Mouse (Mus musculus): Measurements from ENCODE around the gene Xaf1. TPM values are rescaled to one million over a fixed set of nuclear protein-coding genes. Genes with fewer than 3 reads are reported as not detected.
"Not testable (repeated sequence)": the region's sequence is repeated elsewhere in the genome, so short reads cannot be mapped to it uniquely, and the experiment has no call there.

Xaf1 gene
- polyA plus RNA-seq, 1 experiment from 2014 or later: 3.7 TPM

DNA sequence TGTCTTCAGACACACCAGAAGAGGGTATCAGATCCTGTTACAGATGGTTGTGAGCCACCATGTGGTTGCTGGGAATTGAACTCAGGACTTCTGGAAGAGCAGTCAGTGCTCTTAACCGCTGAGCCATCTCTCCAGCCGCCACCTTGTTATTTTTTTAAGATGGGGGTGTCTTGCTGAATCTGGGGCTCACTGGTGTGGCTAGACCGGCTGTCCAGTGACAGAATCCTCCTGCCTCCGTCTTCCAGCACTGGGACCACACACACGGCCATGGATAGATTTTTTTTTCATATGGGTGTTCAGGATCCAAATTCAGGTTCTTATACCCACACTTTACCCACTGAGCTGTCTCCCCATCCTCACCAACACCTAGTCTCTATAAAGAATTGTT lies 41.8 kb downstream of the Xaf1 start:
- not testable (repeated sequence) for H3K27ac ChIP-seq (ENCODE audit: low read length); ATAC-seq (ENCODE audit: insufficient number of reproducible peaks, insufficient read depth, low FRiP score, low read depth); H3K4me3 ChIP-seq (ENCODE audit: low read depth, low read length); H3K27me3 ChIP-seq (ENCODE audit: control insufficient read depth, insufficient read depth, low read length); H3K36me3 ChIP-seq (ENCODE audit: control insufficient read depth, insufficient read depth, low read length); H3K9me3 ChIP-seq (ENCODE audit: control insufficient read depth, low read depth, low read length); H3K9ac ChIP-seq (replicated peaks; ENCODE audit: low read depth, low read length); H3K4me1 ChIP-seq (ENCODE audit: control insufficient read depth, insufficient read depth, low read length); H3K4me2 ChIP-seq (replicated peaks; ENCODE audit: low read depth, low read length)
- WGBS: 89% methylated on average over 5 of the region's 5 CpGs

DNA sequence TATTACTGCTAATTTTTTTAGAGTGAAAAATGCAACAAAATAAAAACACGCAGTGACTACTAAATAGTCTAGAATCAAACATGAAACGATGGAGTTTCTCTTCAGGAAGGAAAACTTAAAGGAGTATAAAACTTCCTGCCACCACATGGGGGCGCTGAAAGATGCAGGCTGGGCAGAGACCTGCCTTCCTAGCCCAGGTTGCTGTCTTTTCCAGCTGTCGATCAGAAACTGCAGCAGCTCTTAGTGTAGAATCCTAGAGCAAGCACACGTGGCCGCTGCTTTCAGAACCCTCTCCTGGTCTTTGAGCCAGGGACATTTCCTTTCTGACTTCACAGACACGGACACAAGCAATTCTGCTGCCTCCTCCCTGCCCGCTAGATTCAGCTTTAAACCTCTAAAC lies 42.5 kb downstream of the Xaf1 start:
- Histone ChIP-seq H3K9me3 (ENCODE audit: control insufficient read depth, low read depth, low read length) (no peaks in the 10 kb centered on the region), H3K4me1 (ENCODE audit: control insufficient read depth, insufficient read depth, low read length) (0 out of 2 replicates have a peak, but pooled peaks cover 5% of the 10 kb centered on the region), H3K9ac (replicated peaks; ENCODE audit: low read depth, low read length) (no peak overlapping the region), H3K4me3 (ENCODE audit: low read depth, low read length) (no peak overlapping the region), H3K36me3 (ENCODE audit: control insufficient read depth, insufficient read depth, low read length) (no peaks in the 10 kb centered on the region), H3K27ac (ENCODE audit: low read length) (no peak overlapping the region), H3K4me2 (replicated peaks; ENCODE audit: low read depth, low read length) (no peak overlapping the region), H3K27me3 (ENCODE audit: control insufficient read depth, insufficient read depth, low read length) (no peaks in the 10 kb centered on the region)
- 19% methylated on average over 8 of the region's 8 CpGs for WGBS
- no peak for ATAC-seq (ENCODE audit: insufficient number of reproducible peaks, insufficient read depth, low FRiP score, low read depth)

DNA sequence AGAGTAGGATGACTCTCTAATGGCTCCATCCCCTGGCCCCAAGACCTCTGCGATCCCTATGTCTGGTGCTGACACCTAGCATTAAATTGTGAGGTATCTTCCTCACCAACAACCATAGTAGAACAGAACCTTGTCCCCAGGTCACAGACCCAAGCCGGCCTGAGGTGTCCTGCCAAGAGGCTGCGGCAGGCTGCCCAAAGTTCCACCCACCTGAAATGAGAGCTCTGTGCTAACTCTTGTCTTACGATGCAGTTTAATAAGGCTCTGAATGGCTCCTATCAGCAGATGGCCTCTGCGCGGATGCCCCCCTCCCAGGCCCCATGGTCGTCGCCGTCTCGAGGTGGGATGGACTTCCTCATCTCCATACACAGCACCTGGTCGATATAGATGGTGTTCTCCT lies 43.1 kb downstream of the Xaf1 start:
- Histone ChIP-seq H3K9ac (replicated peaks; ENCODE audit: low read depth, low read length) (no peak overlapping the region), H3K9me3 (ENCODE audit: control insufficient read depth, low read depth, low read length) (no peaks in the 10 kb centered on the region), H3K4me3 (ENCODE audit: low read depth, low read length) (no peak overlapping the region), H3K4me1 (ENCODE audit: control insufficient read depth, insufficient read depth, low read length) (0 out of 2 replicates have a peak, but pooled peaks cover 7% of the 10 kb centered on the region), H3K27ac (ENCODE audit: low read length) (no peak overlapping the region), H3K36me3 (ENCODE audit: control insufficient read depth, insufficient read depth, low read length) (no peaks in the 10 kb centered on the region), H3K27me3 (ENCODE audit: control insufficient read depth, insufficient read depth, low read length) (no peaks in the 10 kb centered on the region), H3K4me2 (replicated peaks; ENCODE audit: low read depth, low read length) (no peak overlapping the region)
- WGBS: 88% methylated on average over 11 of the region's 11 CpGs
- no peak for ATAC-seq (ENCODE audit: insufficient number of reproducible peaks, insufficient read depth, low FRiP score, low read depth)

DNA sequence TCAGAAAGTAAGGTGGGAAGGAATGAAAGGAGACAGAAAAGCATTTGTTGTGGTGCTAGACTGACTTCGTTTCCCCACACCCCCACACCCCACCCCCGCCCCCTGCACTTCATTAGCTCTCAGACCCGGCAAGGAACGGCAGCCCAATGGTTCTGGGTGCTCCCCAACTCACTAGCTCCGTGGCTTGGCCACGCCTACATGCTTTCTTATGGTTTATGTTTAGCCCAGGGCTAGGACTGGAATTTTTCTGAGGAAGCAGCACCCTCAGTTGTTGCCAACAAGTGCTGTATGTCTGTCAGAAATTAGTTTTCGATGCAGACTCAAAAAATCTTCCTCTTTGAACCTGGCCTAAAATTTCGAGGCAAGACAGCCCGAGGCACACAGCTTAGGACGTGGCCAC lies 47.1 kb downstream of the Xaf1 start:
- ATAC-seq (ENCODE audit: insufficient number of reproducible peaks, insufficient read depth, low FRiP score, low read depth): no peak
- Histone ChIP-seq H3K4me1 (ENCODE audit: control insufficient read depth, insufficient read depth, low read length) (0 out of 2 replicates have a peak, but pooled peaks cover 7% of the 10 kb centered on the region), H3K9ac (replicated peaks; ENCODE audit: low read depth, low read length) (no peak overlapping the region), H3K4me3 (ENCODE audit: low read depth, low read length) (no peak overlapping the region), H3K4me2 (replicated peaks; ENCODE audit: low read depth, low read length) (no peak overlapping the region), H3K9me3 (ENCODE audit: control insufficient read depth, low read depth, low read length) (no peaks in the 10 kb centered on the region), H3K36me3 (ENCODE audit: control insufficient read depth, insufficient read depth, low read length) (no peaks in the 10 kb centered on the region), H3K27ac (ENCODE audit: low read length) (no peak overlapping the region), H3K27me3 (ENCODE audit: control insufficient read depth, insufficient read depth, low read length) (no peaks in the 10 kb centered on the region)
- WGBS: 50% methylated on average over 10 of the region's 10 CpGs

DNA sequence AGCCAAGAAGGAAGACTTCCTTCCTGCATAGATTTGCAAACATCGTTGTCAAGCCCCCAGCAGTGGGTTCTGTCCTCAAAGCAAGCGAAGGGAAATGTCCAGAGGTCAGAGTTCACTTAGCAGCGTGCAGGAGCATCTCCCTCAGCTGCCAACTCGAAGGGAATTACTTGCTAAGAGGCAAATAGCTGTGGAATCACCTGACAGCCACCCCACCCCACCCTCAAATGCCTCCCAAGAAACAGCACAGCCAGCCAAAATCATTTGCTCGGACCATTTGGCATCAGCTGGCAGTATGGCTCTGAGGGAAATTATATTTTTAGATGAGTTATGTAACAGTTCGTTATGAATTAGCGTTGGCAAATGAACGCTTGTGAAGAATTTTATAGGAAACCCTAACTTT lies 47.6 kb downstream of the Xaf1 start:
- no peak overlapping the region for H3K4me3 ChIP-seq (ENCODE audit: low read depth, low read length)
- H3K9me3 ChIP-seq (ENCODE audit: control insufficient read depth, low read depth, low read length): no peaks in the 10 kb centered on the region
- no peaks in the 10 kb centered on the region for H3K27me3 ChIP-seq (ENCODE audit: control insufficient read depth, insufficient read depth, low read length)
- ATAC-seq (ENCODE audit: insufficient number of reproducible peaks, insufficient read depth, low FRiP score, low read depth): no peak
- H3K9ac ChIP-seq (replicated peaks; ENCODE audit: low read depth, low read length): no peak overlapping the region
- H3K27ac ChIP-seq (ENCODE audit: low read length): no peak overlapping the region
- 0 out of 2 replicates have a peak, but pooled peaks cover 7% of the 10 kb centered on the region for H3K4me1 ChIP-seq (ENCODE audit: control insufficient read depth, insufficient read depth, low read length)
- H3K36me3 ChIP-seq (ENCODE audit: control insufficient read depth, insufficient read depth, low read length): no peaks in the 10 kb centered on the region
- no peak overlapping the region for H3K4me2 ChIP-seq (replicated peaks; ENCODE audit: low read depth, low read length)
- 41% methylated on average over 8 of the region's 8 CpGs for WGBS

DNA sequence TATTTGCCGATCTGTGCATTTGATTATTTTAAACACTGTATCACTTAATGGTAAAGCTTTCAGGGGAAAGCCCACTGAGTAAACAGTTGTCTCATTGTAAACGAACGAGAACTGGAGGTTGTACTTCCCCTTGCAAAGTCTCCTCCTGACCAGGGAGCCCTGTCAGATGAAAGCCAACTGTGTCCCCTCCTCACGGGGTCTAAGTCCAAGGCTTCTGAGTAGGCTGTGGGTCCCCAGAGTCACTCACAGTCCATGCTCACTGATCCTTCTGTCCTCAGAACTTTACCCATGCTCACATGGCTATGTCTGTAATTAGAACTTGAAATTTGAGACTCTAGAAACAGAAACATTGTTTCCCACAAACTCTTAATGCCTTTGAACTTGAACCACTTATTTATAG lies 48.2 kb downstream of the Xaf1 start:
- whole genome bisulfite sequencing: 27% methylated on average over 4 of the region's 4 CpGs
- no peak overlapping the region for H3K4me2 ChIP-seq (replicated peaks; ENCODE audit: low read depth, low read length)
- ATAC-seq (ENCODE audit: insufficient number of reproducible peaks, insufficient read depth, low FRiP score, low read depth): peak; percentile 42; the same call in 1 of the 2 replicates

DNA sequence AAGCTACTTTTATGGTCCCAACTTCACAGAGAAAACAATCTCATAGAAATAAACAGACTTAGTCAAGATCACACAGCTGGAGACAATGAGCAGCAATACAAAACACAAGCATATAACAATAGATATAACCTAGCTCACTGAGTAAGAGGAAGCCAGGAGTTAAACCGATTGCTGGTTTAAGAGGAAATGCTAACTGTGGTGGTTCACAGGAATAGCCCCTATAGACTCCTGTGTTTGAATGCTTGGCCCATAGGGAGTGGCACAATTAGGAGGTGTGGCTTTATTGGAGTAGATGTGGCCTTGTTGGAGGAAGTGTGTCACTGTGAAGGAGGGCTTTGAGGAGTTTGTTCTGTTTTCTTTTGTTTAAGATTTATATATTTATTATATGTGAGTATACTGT lies 50.8 kb downstream of the Xaf1 start:
- Histone ChIP-seq H3K4me1 (ENCODE audit: control insufficient read depth, insufficient read depth, low read length) (0 out of 2 replicates have a peak, but pooled peaks cover 7% of the 10 kb centered on the region), H3K27ac (ENCODE audit: low read length) (no peak overlapping the region), H3K9ac (replicated peaks; ENCODE audit: low read depth, low read length) (no peak overlapping the region), H3K4me3 (ENCODE audit: low read depth, low read length) (no peak overlapping the region), H3K36me3 (ENCODE audit: control insufficient read depth, insufficient read depth, low read length) (no peaks in the 10 kb centered on the region), H3K9me3 (ENCODE audit: control insufficient read depth, low read depth, low read length) (no peaks in the 10 kb centered on the region), H3K27me3 (ENCODE audit: control insufficient read depth, insufficient read depth, low read length) (no peaks in the 10 kb centered on the region), H3K4me2 (replicated peaks; ENCODE audit: low read depth, low read length) (no peak overlapping the region)
- WGBS: 78% methylated on average over 1 of the region's 1 CpGs
- no peak for ATAC-seq (ENCODE audit: insufficient number of reproducible peaks, insufficient read depth, low FRiP score, low read depth)

More for the DNA sequence above, 48.2 kb downstream of the Xaf1 start:
- Histone ChIP-seq H3K9ac (replicated peaks; ENCODE audit: low read depth, low read length) (no peak overlapping the region), H3K27ac (ENCODE audit: low read length) (no peak overlapping the region), H3K4me3 (ENCODE audit: low read depth, low read length) (no peak overlapping the region), H3K9me3 (ENCODE audit: control insufficient read depth, low read depth, low read length) (no peaks in the 10 kb centered on the region), H3K36me3 (ENCODE audit: control insufficient read depth, insufficient read depth, low read length) (no peaks in the 10 kb centered on the region), H3K27me3 (ENCODE audit: control insufficient read depth, insufficient read depth, low read length) (no peaks in the 10 kb centered on the region), H3K4me1 (ENCODE audit: control insufficient read depth, insufficient read depth, low read length) (0 out of 2 replicates have a peak, but pooled peaks cover 7% of the 10 kb centered on the region)

DNA sequence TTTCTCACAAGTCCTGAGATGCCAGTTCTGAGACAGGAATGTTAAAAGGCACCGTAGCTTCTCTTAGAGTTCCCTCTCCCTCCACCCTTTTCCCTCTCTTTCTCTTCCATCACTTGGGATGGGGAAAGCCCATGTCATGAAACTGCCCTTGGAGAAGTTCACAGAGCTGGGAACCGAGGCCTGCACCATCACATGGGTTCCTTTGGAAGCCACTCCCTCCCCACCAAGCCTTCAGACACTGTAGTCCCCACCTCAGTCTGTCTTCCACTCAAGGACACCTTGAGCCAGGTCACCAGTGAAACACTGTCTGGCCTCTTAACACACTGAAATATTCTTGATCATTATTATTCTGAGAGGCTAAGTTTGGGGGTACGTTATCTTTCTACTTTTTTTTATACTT lies 51.8 kb downstream of the Xaf1 start:
- no peak overlapping the region for H3K4me2 ChIP-seq (replicated peaks; ENCODE audit: low read depth, low read length)
- H3K9me3 ChIP-seq (ENCODE audit: control insufficient read depth, low read depth, low read length): no peaks in the 10 kb centered on the region
- no peaks in the 10 kb centered on the region for H3K36me3 ChIP-seq (ENCODE audit: control insufficient read depth, insufficient read depth, low read length)
- no peaks in the 10 kb centered on the region for H3K27me3 ChIP-seq (ENCODE audit: control insufficient read depth, insufficient read depth, low read length)
- WGBS: 79% methylated on average over 3 of the region's 3 CpGs
- H3K4me1 ChIP-seq (ENCODE audit: control insufficient read depth, insufficient read depth, low read length): 0 out of 2 replicates have a peak, but pooled peaks cover 7% of the 10 kb centered on the region
- H3K9ac ChIP-seq (replicated peaks; ENCODE audit: low read depth, low read length): no peak overlapping the region
- H3K27ac ChIP-seq (ENCODE audit: low read length): no peak overlapping the region
- H3K4me3 ChIP-seq (ENCODE audit: low read depth, low read length): no peak overlapping the region
- ATAC-seq (ENCODE audit: insufficient number of reproducible peaks, insufficient read depth, low FRiP score, low read depth): no peak
